Mouse (Mus musculus) heart, adult 10 weeks (tissue): ENCODE results near the gene Trp53inp2. TPM values are rescaled to one million over a fixed set of nuclear protein-coding genes. Genes with fewer than 3 reads are reported as not detected.

Experiments used
- polyA plus RNA-seq: library from polyadenylated mRNA; stranded (reverse); fragments of 350-450 nt; fragmentation: Illumina TruSeq; extraction: RNeasy Lipid Tissue Mini Kit (QIAGEN cat#74804); gene quantifications from one replicate; pipeline ENCODE4 v1.2.3, GENCODE M21; 2014; ENCODE audit warnings: low read depth, low replicate concordance

Trp53inp2 gene
- polyA plus RNA-seq: 449 TPM

GRCm38 (mm10) chr2:155380261-155381059, at the start of gene Trp53inp2:
Gene Trp53inp2, plus strand, starts transcription at chr2:155381059.

GRCm38 (mm10) chr2:155356971-155357591, 23.8 kb upstream of the Trp53inp2 start, which contains the start of gene Pigu:
Gene Pigu, minus strand, starts transcription at chr2:155357430.

Other genes with a start within 250 kb of the Trp53inp2 start
- 19.6 TPM for gene Itch, start 247.6 kb upstream of the Trp53inp2 start, polyA plus RNA-seq
- gene Dynlrb1, start 144.5 kb upstream of the Trp53inp2 start, polyA plus RNA-seq: 246 TPM
- gene Map1lc3a, start 104.8 kb upstream of the Trp53inp2 start, polyA plus RNA-seq: 905 TPM
- 37.9 TPM for gene Pigu, start 23.6 kb upstream of the Trp53inp2 start, polyA plus RNA-seq
- 18.3 TPM for gene Ncoa6, start 92.8 kb downstream of the Trp53inp2 start, polyA plus RNA-seq
- gene Acss2, start 136.9 kb downstream of the Trp53inp2 start, polyA plus RNA-seq: 38.2 TPM
- 1.6 TPM for gene Ggt7, start 137.2 kb downstream of the Trp53inp2 start, polyA plus RNA-seq
- 15.9 TPM for gene Gss, start 211.8 kb downstream of the Trp53inp2 start, polyA plus RNA-seq
- gene Myh7b, start 230.2 kb downstream of the Trp53inp2 start, polyA plus RNA-seq: 81.8 TPM